Mouse (Mus musculus) regulatory T cell (primary cell): ENCODE results near the gene Slc25a12.

ENCODE experiments used
- in situ Hi-C: fragments of 300-600 bp; cut with MboI, MseI; formaldehyde crosslinking; loops from one replicate; pipeline ENCODE4 v1.15.1; 2025; ENCODE audit warnings: high pct_unique_total_duplicates

Slc25a12 gene

GRCm38 (mm10) chr2:71315022-71315421 is 52.5 kb downstream of the Slc25a12 start:
- in situ Hi-C loops, result no loop called here

GRCm38 (mm10) chr2:71314080-71314479 is 53.5 kb downstream of the Slc25a12 start:
- in situ Hi-C loops, result no loop called here

GRCm38 (mm10) chr2:71312067-71312466 is 55.5 kb downstream of the Slc25a12 start:
- in situ Hi-C loops, result no loop called here

- in situ Hi-C loops, result loop anchor here (10.0 kb wide), 1 partner anchor 1115 kb away; no protein-coding TSS in a partner anchor
Observed at GRCm38 (mm10) chr2:71309726-71310125, 57.8 kb downstream of the Slc25a12 start.

- in situ Hi-C loops, result loop anchor here (10.0 kb wide), 1 partner anchor 1118 kb away; no protein-coding TSS in a partner anchor
Observed at GRCm38 (mm10) chr2:71306357-71306756, 61.2 kb downstream of the Slc25a12 start.

- in situ Hi-C loops, result loop anchor here (10.0 kb wide), 1 partner anchor 1120 kb away; no protein-coding TSS in a partner anchor
Observed at GRCm38 (mm10) chr2:71304821-71305220, 62.7 kb downstream of the Slc25a12 start.

GRCm38 (mm10) chr2:71303221-71303620 is 64.3 kb downstream of the Slc25a12 start:
- in situ Hi-C loops, result loop anchor here (10.0 kb wide), 1 partner anchor 1122 kb away; no protein-coding TSS in a partner anchor

- in situ Hi-C loops, result loop anchor here (10.0 kb wide), 1 partner anchor 1123 kb away; no protein-coding TSS in a partner anchor
Observed at GRCm38 (mm10) chr2:71302156-71302663, 65.3 kb downstream of the Slc25a12 start.

GRCm38 (mm10) chr2:71298729-71299128 is 68.8 kb downstream of the Slc25a12 start:
- in situ Hi-C loops, result loop anchor here (5.0 kb wide), 1 partner anchor 269 kb away; no protein-coding TSS in a partner anchor

- in situ Hi-C loops, result loop anchor here (5.0 kb wide), 1 partner anchor 270 kb away; no protein-coding TSS in a partner anchor
Observed at GRCm38 (mm10) chr2:71297501-71297900, 70.0 kb downstream of the Slc25a12 start.

- in situ Hi-C loops, result loop anchor here (5.0 kb wide), 1 partner anchor 271 kb away; no protein-coding TSS in a partner anchor
Observed at GRCm38 (mm10) chr2:71295844-71296243, 71.7 kb downstream of the Slc25a12 start.

- in situ Hi-C loops, result no loop called here
Observed at GRCm38 (mm10) chr2:71294489-71294888, 73.1 kb downstream of the Slc25a12 start.

GRCm38 (mm10) chr2:71293983-71294382 is 73.6 kb downstream of the Slc25a12 start:
- in situ Hi-C loops, result no loop called here

GRCm38 (mm10) chr2:71291566-71291965 is 76.0 kb downstream of the Slc25a12 start:
- in situ Hi-C loops, result no loop called here

- in situ Hi-C loops, result no loop called here
Observed at GRCm38 (mm10) chr2:71290107-71290775, 77.3 kb downstream of the Slc25a12 start.

- in situ Hi-C loops, result no loop called here
Observed at GRCm38 (mm10) chr2:71281981-71282380, 85.6 kb downstream of the Slc25a12 start.

- in situ Hi-C loops, result no loop called here
Observed at GRCm38 (mm10) chr2:71278791-71279775, 88.5 kb downstream of the Slc25a12 start.

GRCm38 (mm10) chr2:71275734-71276133 is 91.8 kb downstream of the Slc25a12 start:
- in situ Hi-C loops, result no loop called here

GRCm38 (mm10) chr2:71273955-71274679 is 93.4 kb downstream of the Slc25a12 start:
- in situ Hi-C loops, result no loop called here

GRCm38 (mm10) chr2:71270085-71270484 is 97.5 kb downstream of the Slc25a12 start:
- in situ Hi-C loops, result no loop called here

GRCm38 (mm10) chr2:71269332-71269731 is 98.2 kb downstream of the Slc25a12 start:
- in situ Hi-C loops, result no loop called here
